Mouse (Mus musculus): ENCODE data around the gene Cntnap2. TPM values are rescaled to one million over a fixed set of nuclear protein-coding genes. Genes with fewer than 3 reads are reported as not detected.

Cntnap2 gene
- total and polyA plus RNA-seq, 3 experiments = 0.30 to 0.79 (median 0.44) TPM

DNA sequence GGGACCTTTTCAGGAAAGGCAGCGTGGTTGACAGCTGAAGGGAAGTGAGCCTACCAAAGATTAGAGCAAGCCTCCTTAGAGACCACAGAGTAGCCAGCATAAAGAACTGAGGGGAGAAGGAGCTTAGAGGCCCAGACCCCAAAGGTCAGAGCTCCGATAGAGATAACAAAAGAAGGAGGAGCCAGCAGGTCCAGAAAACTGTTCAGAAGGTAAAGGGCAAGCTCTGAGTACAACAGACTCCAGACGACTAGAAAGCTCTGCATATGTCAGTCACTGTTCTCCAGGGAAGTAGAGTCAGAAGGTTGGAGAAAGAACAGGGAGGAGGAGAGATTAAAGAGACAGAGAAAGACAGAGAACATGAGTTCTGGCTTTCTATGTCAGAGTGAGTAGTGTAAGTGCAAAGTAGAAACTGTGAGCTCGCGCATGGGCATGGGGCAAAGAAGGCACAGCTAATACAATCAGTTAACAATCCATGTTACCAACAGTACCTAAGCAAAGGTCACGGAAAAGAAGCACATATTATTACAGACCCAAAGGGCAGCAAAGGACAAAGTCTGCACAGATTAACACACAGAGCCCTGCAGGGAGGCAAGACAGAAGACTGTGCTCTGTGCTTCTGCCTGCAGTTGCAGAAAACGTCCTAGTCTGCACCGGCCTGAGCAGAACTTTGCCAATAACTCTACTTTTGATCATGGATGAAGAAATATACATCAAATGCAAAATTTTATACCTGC is 2247.1 kb downstream of the Cntnap2 start:
- Histone ChIP-seq H3K36me3 (replicated peaks in 1 of 2; ENCODE audit: control insufficient read depth in 1 of 2, insufficient read depth in 1 of 2, low read length in 1 of 2) (no peaks in the 10 kb centered on the region), H3K9me3 (replicated peaks; ENCODE audit: low read length) (no peaks in the 10 kb centered on the region), H3K4me2 (ENCODE audit: insufficient read depth, low read depth, poor library complexity, severe bottlenecking) (no peak overlapping the region; the same call in 1 of the 2 replicates), H3K27ac (ENCODE audit: insufficient read depth, low read depth) (no peak overlapping the region), H3K79me2 (replicated peaks; ENCODE audit: control insufficient read depth, extremely low read depth, insufficient read depth, poor library complexity, severe bottlenecking) (no peaks in the 10 kb centered on the region), H3K4me1 (ENCODE audit: control insufficient read depth in 1 of 2, insufficient read depth in 2 of 2) (peaks cover 0 to 4% of the 10 kb centered on the region in 2 experiments; a peak in 2 of 4 replicates), H3K9ac (ENCODE audit: insufficient read depth, low read depth) (no peak overlapping the region), H3K4me3 (replicated peaks in 1 of 3; ENCODE audit: low read depth in 2 of 3, low read length in 2 of 3, poor library complexity in 1 of 3) (no peak overlapping the region), H3K27me3 (replicated peaks) (no peaks in the 10 kb centered on the region)
- dilution Hi-C loops (cut with MboI; ENCODE audit: extremely low pct_ligation_motif_present, extremely low pct_unique_long_range_greater_than_20kb, low sequenced_read_pairs) = no loop called here
- no peak for DNase-seq (ENCODE audit: extremely low read depth)
- TF ChIP-seq PAX5 (IDR thresholded peaks at IDR 0.05; ENCODE audit: low read length) (no peak), ZMIZ1 (IDR thresholded peaks at IDR 0.05; ENCODE audit: low read depth, low read length) (no peak), ZC3H11A (IDR thresholded peaks at IDR 0.05; ENCODE audit: low read depth, low read length) (no peak), POLR2AphosphoS2 (IDR thresholded peaks at IDR 0.05; ENCODE audit: low read depth, low read length) (no peak), SIN3A (IDR thresholded peaks at IDR 0.05; ENCODE audit: low read length) (no peak), POLR2A (IDR thresholded peaks at IDR 0.05; ENCODE audit: low read depth, low read length) (no peak), BHLHE40 (IDR thresholded peaks at IDR 0.05; ENCODE audit: low read depth, low read length) (no peak), NELFE (IDR thresholded peaks at IDR 0.05; ENCODE audit: low read depth, low read length) (no peak), UBTF (IDR thresholded peaks at IDR 0.05; ENCODE audit: low read depth, low read length) (no peak), ETS1 (conservative IDR thresholded peaks at IDR 0.05; ENCODE audit: low read depth, low read length) (no peak), CTCF (conservative IDR thresholded peaks at IDR 0.05 in 1 of 2, IDR thresholded peaks at IDR 0.05 in 1 of 2; ENCODE audit: low read depth in 2 of 2, low read length in 2 of 2) (no peak), MAFK (IDR thresholded peaks at IDR 0.05; ENCODE audit: insufficient replicate concordance, low read length) (no peak), JUND (conservative IDR thresholded peaks at IDR 0.05; ENCODE audit: low read depth, low read length) (no peak), CHD2 (IDR thresholded peaks at IDR 0.05; ENCODE audit: low read length) (no peak), NRF1 (IDR thresholded peaks at IDR 0.05; ENCODE audit: low read depth, low read length) (no peak), JUN (IDR thresholded peaks at IDR 0.05; ENCODE audit: insufficient read depth, low read depth, low read length) (no peak)
- in situ Hi-C loops (cut with MboI; ENCODE audit: low pct_ligation_motif_present, low pct_unique_long_range_greater_than_20kb, low sequenced_read_pairs) = no loop called here

DNA sequence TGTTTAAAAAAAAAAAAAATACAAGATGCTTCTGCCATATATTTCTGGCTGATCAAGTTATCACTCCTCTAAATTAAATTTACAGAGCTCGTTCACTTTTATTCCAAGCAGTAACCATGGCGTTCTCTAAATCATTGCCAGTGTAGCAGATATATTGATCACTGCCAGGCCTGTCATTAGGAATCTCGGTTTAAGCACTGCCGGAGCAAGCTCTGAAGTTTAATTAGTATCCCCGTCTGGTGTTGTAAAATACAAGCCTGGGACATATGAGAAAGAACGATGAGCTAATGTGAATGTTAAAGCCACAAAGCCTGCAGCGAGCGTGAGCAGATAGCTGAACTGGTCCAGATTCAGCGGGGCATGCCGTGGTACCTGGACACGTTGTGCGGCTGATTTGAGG is 2247.8 kb downstream of the Cntnap2 start:
- H3K4me3 ChIP-seq (replicated peaks in 1 of 3; ENCODE audit: low read depth in 2 of 3, low read length in 2 of 3, poor library complexity in 1 of 3) = no peak overlapping the region
- H3K27me3 ChIP-seq (replicated peaks) = no peaks in the 10 kb centered on the region
- H3K9ac ChIP-seq (ENCODE audit: insufficient read depth, low read depth) = no peak overlapping the region
- no peak overlapping the region for H3K27ac ChIP-seq (ENCODE audit: insufficient read depth, low read depth)
- H3K36me3 ChIP-seq (replicated peaks in 1 of 2; ENCODE audit: control insufficient read depth in 1 of 2, insufficient read depth in 1 of 2, low read length in 1 of 2) = no peaks in the 10 kb centered on the region
- H3K4me1 ChIP-seq (ENCODE audit: control insufficient read depth in 1 of 2, insufficient read depth in 2 of 2) = peaks cover 0 to 4% of the 10 kb centered on the region in 2 experiments; a peak in 2 of 4 replicates
- no peak overlapping the region for H3K4me2 ChIP-seq (ENCODE audit: insufficient read depth, low read depth, poor library complexity, severe bottlenecking)
- in situ Hi-C loops (cut with MboI; ENCODE audit: low pct_ligation_motif_present, low pct_unique_long_range_greater_than_20kb, low sequenced_read_pairs) (no loop called here), dilution Hi-C loops (cut with MboI; ENCODE audit: extremely low pct_ligation_motif_present, extremely low pct_unique_long_range_greater_than_20kb, low sequenced_read_pairs) (no loop called here)
- TF ChIP-seq MEF2A (IDR thresholded peaks at IDR 0.05; ENCODE audit: borderline replicate concordance, low read depth, low read length) (no peak), HCFC1 (IDR thresholded peaks at IDR 0.05; ENCODE audit: low read depth, low read length) (no peak), SIN3A (IDR thresholded peaks at IDR 0.05; ENCODE audit: low read length) (no peak), JUND (conservative IDR thresholded peaks at IDR 0.05; ENCODE audit: low read depth, low read length) (no peak), KAT2A (IDR thresholded peaks at IDR 0.05; ENCODE audit: insufficient replicate concordance, low read length) (no peak), ZMIZ1 (IDR thresholded peaks at IDR 0.05; ENCODE audit: low read depth, low read length) (no peak), MAX (IDR thresholded peaks at IDR 0.05; ENCODE audit: low read length) (no peak), NRF1 (IDR thresholded peaks at IDR 0.05; ENCODE audit: low read depth, low read length) (no peak), TCF12 (IDR thresholded peaks at IDR 0.05; ENCODE audit: low read depth, low read length) (no peak), CHD1 (IDR thresholded peaks at IDR 0.05; ENCODE audit: low read depth, low read length) (no peak), MXI1 (IDR thresholded peaks at IDR 0.05; ENCODE audit: low read depth, low read length) (no peak), TBP (conservative IDR thresholded peaks at IDR 0.05; ENCODE audit: low read depth, low read length) (no peak), NELFE (IDR thresholded peaks at IDR 0.05; ENCODE audit: low read depth, low read length) (no peak)
- H3K9me3 ChIP-seq (replicated peaks; ENCODE audit: low read length) = no peaks in the 10 kb centered on the region
- no peak for DNase-seq (ENCODE audit: extremely low read depth)
- H3K79me2 ChIP-seq (replicated peaks; ENCODE audit: control insufficient read depth, extremely low read depth, insufficient read depth, poor library complexity, severe bottlenecking) = no peaks in the 10 kb centered on the region
